Mouse (Mus musculus) hindbrain, embryonic 14.5 days (tissue): ENCODE measurements around the gene Cryba4. TPM values are rescaled to one million over a fixed set of nuclear protein-coding genes. Genes with fewer than 3 reads are reported as not detected.

ENCODE experiments used
- ATAC-seq: fragments of 200-750 bp; cut with Nextera tagmentation; 2 replicates; pipeline ENCODE4 v1.8.0; 2017; ENCODE audit warnings: moderate number of reproducible peaks, mild to moderate bottlenecking, moderate TSS enrichment, moderate library complexity; ENCODE audit not compliant: low FRiP score
- DNase-seq: peaks from one replicate; pipeline ENCODE4 v3.0.0-alpha.2; 2015; ENCODE audit warnings: low spot score
- H3K27ac ChIP-seq: fragments of 300-500 bp; sonication (generic); 2 replicates; pipeline ENCODE4 v1.5.1; 2014; ENCODE audit warnings: mild to moderate bottlenecking, moderate library complexity
- H3K27me3 ChIP-seq: fragments of 300-500 bp; sonication (generic); 2 replicates; pipeline ENCODE4 v1.6.1; 2014; ENCODE audit warnings: mild to moderate bottlenecking, low read length, mixed read lengths; ENCODE audit not compliant: control insufficient read depth, insufficient read depth
- H3K36me3 ChIP-seq: fragments of 300-500 bp; sonication (generic); replicated peaks from 2 replicates; pipeline ENCODE4 v1.6.1; 2014; ENCODE audit not compliant: control insufficient read depth, insufficient read depth
- H3K4me1 ChIP-seq: fragments of 300-500 bp; sonication (generic); replicated peaks from 2 replicates; pipeline ENCODE4 v1.6.1; 2014; ENCODE audit warnings: antibody characterized with exemption, low read length, mixed read lengths; ENCODE audit not compliant: control insufficient read depth, insufficient read depth
- H3K4me2 ChIP-seq: fragments of 300-500 bp; sonication (generic); replicated peaks from 2 replicates; pipeline ENCODE4 v1.6.1; 2014; ENCODE audit warnings: mild to moderate bottlenecking, moderate library complexity
- H3K4me3 ChIP-seq: fragments of 300-500 bp; sonication (generic); replicated peaks from 2 replicates; pipeline ENCODE4 v1.5.1; 2014; ENCODE audit warnings: mild to moderate bottlenecking, low read length
- H3K9ac ChIP-seq: fragments of 300-500 bp; sonication (generic); 2 replicates; pipeline ENCODE4 v1.6.1; 2014
- H3K9me3 ChIP-seq: fragments of 300-500 bp; sonication (generic); 2 replicates; pipeline ENCODE4 v1.6.1; 2016; ENCODE audit warnings: low read length; ENCODE audit not compliant: control insufficient read depth
- WGBS: fragments of 180-500 bp; shearing (Covaris S2); extraction: QIAGEN DNeasy Blood & Tissue Kit; methylation state at CpG from one replicate; pipeline ENCODE4 v1.1.7; 2014; 5-methylcytosine and 5-hydroxymethylcytosine counted together
- polyA plus RNA-seq: library from polyadenylated mRNA; unstranded; fragments of >200 nt; fragmentation: Nextera tagmentation; extraction: Ambion mirVana; gene quantifications from 2 replicates; pipeline ENCODE4 v1.2.1, GENCODE M21; 2014

Cryba4 gene
- polyA plus RNA-seq, 1 experiment from 2014 or later = 3.2 TPM

- H3K9ac ChIP-seq = no peak overlapping the region
- H3K4me1 ChIP-seq = peaks cover 5% of the 10 kb centered on the region; the same call in 1 of the 2 replicates
- H3K36me3 ChIP-seq = no peaks in the 10 kb centered on the region
- H3K4me3 ChIP-seq = no peak overlapping the region
- H3K27ac ChIP-seq = no peak overlapping the region
- no peaks in the 10 kb centered on the region for H3K27me3 ChIP-seq
- DNase-seq (no peak), ATAC-seq (no peak)
- H3K4me2 ChIP-seq = no peak overlapping the region
- no peaks in the 10 kb centered on the region for H3K9me3 ChIP-seq
- WGBS = 58% methylated on average over 5 of the region's 5 CpGs
These were observed 9.3 kb downstream of the Cryba4 start for GRCm38 (mm10) chr5:112243041-112243440.

DNA sequence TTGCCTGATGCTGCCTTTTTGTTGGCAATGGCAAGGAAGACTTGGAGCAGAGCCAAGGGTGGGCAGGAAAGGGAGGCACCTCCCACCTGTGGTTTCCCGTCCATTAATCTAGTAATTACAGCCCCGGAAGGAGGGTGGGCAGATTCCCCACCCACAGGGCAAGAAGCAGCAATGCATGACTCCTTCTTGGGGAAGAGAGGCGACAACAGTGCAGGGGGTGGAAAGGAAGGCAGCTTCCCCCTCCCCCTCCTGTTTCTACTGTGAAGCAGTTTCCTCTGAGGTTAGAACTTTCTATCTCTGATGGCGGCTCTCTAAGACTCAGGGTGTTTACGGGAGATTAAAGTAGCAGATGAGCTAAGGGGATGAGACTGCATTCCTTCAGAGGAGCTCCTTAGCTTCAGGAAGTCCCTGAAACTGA, 9.9 kb downstream of the Cryba4 start:
- WGBS = 63% methylated on average over 5 of the region's 5 CpGs

GRCm38 (mm10) chr5:112241849-112242248, 10.5 kb downstream of the Cryba4 start:
- Histone ChIP-seq H3K27me3 (no peaks in the 10 kb centered on the region), H3K36me3 (no peaks in the 10 kb centered on the region), H3K4me1 (peaks cover 17% of the 10 kb centered on the region), H3K4me2 (no peak overlapping the region), H3K27ac (no peak overlapping the region), H3K9ac (no peak overlapping the region), H3K4me3 (no peak overlapping the region), H3K9me3 (no peaks in the 10 kb centered on the region)
- WGBS = 83% methylated on average over 2 of the region's 2 CpGs
- ATAC-seq = no peak
- DNase-seq = no peak

More for the DNA sequence above, 9.9 kb downstream of the Cryba4 start:
- no peak overlapping the region for H3K9ac ChIP-seq
- no peak overlapping the region for H3K27ac ChIP-seq
- H3K27me3 ChIP-seq = no peaks in the 10 kb centered on the region
- no peak overlapping the region for H3K4me2 ChIP-seq
- H3K4me3 ChIP-seq = no peak overlapping the region
- DNase-seq = no peak
- peaks cover 11% of the 10 kb centered on the region for H3K4me1 ChIP-seq
- no peaks in the 10 kb centered on the region for H3K36me3 ChIP-seq
- ATAC-seq = no peak
- H3K9me3 ChIP-seq = no peaks in the 10 kb centered on the region

- WGBS = 2% methylated on average over 10 of the region's 10 CpGs
- Histone ChIP-seq H3K36me3 (no peaks in the 10 kb centered on the region), H3K27ac (no peak overlapping the region), H3K4me1 (peaks cover 21% of the 10 kb centered on the region), H3K27me3 (no peaks in the 10 kb centered on the region), H3K4me3 (no peak overlapping the region), H3K4me2 (no peak overlapping the region), H3K9me3 (no peaks in the 10 kb centered on the region), H3K9ac (no peak overlapping the region)
- DNase-seq (peak; percentile 92), ATAC-seq (peak; percentile 47; the same call in 1 of the 2 replicates)
These were observed 11.6 kb downstream of the Cryba4 start for GRCm38 (mm10) chr5:112240761-112241160.

DNA sequence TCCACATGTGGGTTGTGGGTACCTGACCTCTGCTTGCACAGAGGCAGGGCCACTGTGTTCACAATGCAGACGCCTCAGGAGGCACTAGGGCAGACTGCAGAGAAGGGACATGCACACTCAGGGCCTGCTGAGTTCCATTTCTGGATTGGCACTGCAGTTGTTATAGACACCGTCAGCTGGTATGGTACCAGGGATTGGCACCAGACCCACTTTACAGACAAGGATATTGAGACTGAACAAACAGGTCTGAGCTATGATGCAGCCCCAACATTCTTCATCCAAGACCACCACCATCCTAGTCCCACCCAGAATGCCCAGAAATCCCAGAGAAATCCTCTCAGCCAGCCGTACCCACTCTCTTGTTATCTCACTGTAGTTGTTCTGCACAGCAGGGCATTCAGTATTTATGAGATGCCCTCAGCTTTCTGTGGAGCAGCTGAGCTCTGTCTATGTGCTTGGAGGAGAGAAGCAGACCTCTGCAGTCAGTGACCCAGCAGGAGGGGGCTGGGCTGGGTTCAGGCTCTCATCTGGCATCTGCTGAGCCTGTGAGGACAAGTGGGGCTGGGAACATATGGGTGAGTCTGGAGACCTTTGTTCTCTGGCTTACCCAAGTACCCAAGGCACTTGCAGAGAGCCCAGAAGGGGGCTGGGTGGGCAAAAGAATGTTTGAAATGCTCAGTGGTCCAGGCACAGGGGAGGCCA, 13.4 kb downstream of the Cryba4 start:
- DNase-seq (no peak), ATAC-seq (peak; percentile 21; the same call in 1 of the 2 replicates)
- no peak overlapping the region for H3K9ac ChIP-seq
- H3K4me1 ChIP-seq = peaks cover 21% of the 10 kb centered on the region
- H3K36me3 ChIP-seq = no peaks in the 10 kb centered on the region
- no peaks in the 10 kb centered on the region for H3K9me3 ChIP-seq
- no peak overlapping the region for H3K4me3 ChIP-seq
- H3K4me2 ChIP-seq = no peak overlapping the region
- H3K27ac ChIP-seq = peak overlapping the region; percentile 90
- H3K27me3 ChIP-seq = no peaks in the 10 kb centered on the region
- 37% methylated on average over 3 of the region's 3 CpGs for WGBS

GRCm38 (mm10) chr5:112237866-112238570, 14.3 kb downstream of the Cryba4 start:
- peak overlapping the region; percentile 42 for H3K4me2 ChIP-seq
- H3K9ac ChIP-seq = peak overlapping the region; percentile 56; the same call in 1 of the 2 replicates
- ATAC-seq (0 out of 2 replicates have a peak, but pooled peaks have one; percentile 1), DNase-seq (no peak)
- no peaks in the 10 kb centered on the region for H3K9me3 ChIP-seq
- peak overlapping the region; percentile 90 for H3K27ac ChIP-seq
- no peak overlapping the region for H3K4me3 ChIP-seq
- WGBS = 34% methylated on average over 9 of the region's 9 CpGs
- no peaks in the 10 kb centered on the region for H3K27me3 ChIP-seq
- H3K4me1 ChIP-seq = peaks cover 21% of the 10 kb centered on the region
- no peaks in the 10 kb centered on the region for H3K36me3 ChIP-seq

DNA sequence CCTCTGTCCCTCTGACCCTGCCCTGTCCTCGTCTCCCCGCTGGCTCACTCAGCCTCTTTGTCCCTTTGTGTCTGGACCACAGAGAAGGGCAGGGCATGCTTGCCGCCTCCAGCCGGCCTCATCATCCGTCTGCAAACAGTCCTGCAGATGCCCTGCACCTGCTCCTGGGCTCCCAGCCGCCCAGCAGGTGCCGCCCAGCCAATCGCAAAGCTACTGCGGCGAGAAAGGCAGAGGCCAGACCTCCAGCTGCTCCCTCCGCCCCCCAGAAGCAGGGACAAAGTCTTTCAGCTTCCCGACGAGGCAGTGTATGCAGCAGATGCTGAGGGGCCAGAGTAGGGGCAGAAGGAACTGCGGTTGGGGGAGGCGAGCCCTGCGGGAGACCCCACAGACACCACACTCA, 14.9 kb downstream of the Cryba4 start:
- Histone ChIP-seq H3K36me3 (no peaks in the 10 kb centered on the region), H3K4me3 (peak overlapping the region; percentile 1; the same call in 1 of the 2 replicates), H3K4me1 (peaks cover 21% of the 10 kb centered on the region), H3K4me2 (peak overlapping the region; percentile 42), H3K27me3 (no peaks in the 10 kb centered on the region), H3K9ac (peak overlapping the region; percentile 56), H3K9me3 (no peaks in the 10 kb centered on the region), H3K27ac (peak overlapping the region; percentile 90)
- peak; percentile 78 for ATAC-seq
- DNase-seq = peak; percentile 67
- 5% methylated on average over 16 of the region's 16 CpGs for WGBS

DNA sequence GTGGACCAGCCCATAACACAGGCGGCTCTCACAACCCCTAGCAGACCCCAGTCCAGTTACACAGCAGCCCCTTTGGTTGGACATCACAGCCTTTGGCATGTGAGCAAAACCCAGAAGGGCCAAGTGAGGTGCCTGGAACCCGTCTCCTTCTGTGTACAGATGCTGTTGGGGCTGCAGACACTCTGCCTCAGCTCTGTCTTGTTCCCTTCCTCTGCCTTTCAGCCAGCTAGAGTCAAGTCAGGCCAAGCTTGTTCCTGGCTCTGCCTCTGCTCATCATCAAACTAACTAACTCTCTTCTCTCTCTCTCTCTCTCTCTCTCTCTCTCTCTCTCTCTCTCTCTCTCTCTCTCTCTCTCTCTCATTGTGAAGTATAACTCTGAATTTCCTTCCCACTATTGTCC, 15.7 kb downstream of the Cryba4 start:
- no peaks in the 10 kb centered on the region for H3K9me3 ChIP-seq
- ATAC-seq (no peak), DNase-seq (no peak)
- peak overlapping the region; percentile 90 for H3K27ac ChIP-seq
- 57% methylated on average over 2 of the region's 2 CpGs for WGBS
- H3K36me3 ChIP-seq = no peaks in the 10 kb centered on the region
- 0 out of 2 replicates have a peak overlapping the region, but pooled peaks have one; percentile 42 for H3K4me2 ChIP-seq
- no peak overlapping the region for H3K9ac ChIP-seq
- no peaks in the 10 kb centered on the region for H3K27me3 ChIP-seq
- no peak overlapping the region for H3K4me3 ChIP-seq
- peaks cover 21% of the 10 kb centered on the region for H3K4me1 ChIP-seq

- Histone ChIP-seq H3K4me3 (no peak overlapping the region), H3K9ac (no peak overlapping the region), H3K4me1 (peaks cover 21% of the 10 kb centered on the region), H3K9me3 (no peaks in the 10 kb centered on the region), H3K27me3 (no peaks in the 10 kb centered on the region), H3K36me3 (no peaks in the 10 kb centered on the region), H3K27ac (peak overlapping the region; percentile 90; the same call in 1 of the 2 replicates), H3K4me2 (no peak overlapping the region)
- no peak for ATAC-seq
- WGBS = 48% methylated on average over 5 of the region's 5 CpGs
- DNase-seq = no peak
These were observed 16.5 kb downstream of the Cryba4 start for GRCm38 (mm10) chr5:112235806-112236205.
